In the genomic region with DNA sequence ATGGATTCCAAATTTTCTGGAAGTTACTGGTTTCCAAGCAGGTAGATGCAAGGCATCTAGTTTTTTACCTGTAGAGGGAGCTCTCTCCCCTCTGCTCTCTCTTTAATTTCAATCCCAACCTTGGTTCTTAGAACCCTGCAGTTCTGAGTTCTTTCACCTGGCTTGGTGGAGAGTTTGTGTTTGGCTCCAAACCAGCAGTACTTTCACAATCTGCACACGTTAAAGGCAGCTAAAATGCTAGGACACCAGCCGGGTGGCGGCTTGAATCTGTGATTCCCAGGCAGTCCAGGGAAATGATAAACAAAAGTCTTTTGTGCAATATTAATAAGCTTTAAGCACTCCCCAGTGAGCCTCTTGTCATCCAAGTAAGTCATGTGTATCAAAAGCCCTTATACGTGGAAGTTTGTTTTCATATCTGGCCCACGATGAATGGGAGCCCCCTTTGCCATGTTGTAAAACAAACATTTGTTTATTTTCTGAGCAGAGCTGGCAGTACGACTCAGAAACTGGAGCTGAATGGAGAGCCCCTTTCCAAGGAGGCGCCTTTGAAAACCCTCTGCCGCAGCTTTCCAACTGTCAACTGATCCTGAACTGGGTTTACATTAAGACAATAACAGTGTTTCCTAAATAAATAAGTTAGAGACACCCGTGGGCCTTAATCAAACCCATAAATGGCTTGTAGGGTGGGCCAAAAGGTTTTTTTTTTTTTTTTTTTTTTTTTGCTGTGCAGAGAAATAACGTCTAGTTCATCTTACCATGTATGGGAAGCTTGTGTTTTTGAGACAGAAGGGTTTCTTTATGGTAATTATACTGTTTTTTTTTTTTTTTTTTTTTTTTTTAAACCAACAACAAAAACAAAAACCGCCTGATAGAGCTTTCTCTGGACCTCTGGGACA, we compare ENCODE assay signal across 8 mouse cellular contexts.
DNase-seq lines count a peak whose midpoint lies in the region.

No protein-coding gene starts in this region.

- DNase-seq in layer of hippocampus, adult 9-10 months (ENCODE audit: low spot score): peak; percentile 27
- no peak for DNase-seq in layer of hippocampus, postnatal 36 days
- peak; percentile 25 for DNase-seq in cerebellum, adult 8-10 months
- DNase-seq in gonadal fat pad, adult 2 months (ENCODE audit: low read depth): peak; percentile 24
- DNase-seq in kidney, adult 9 months: peak; percentile 49
- peak; percentile 38 for DNase-seq in lung, postnatal 10 days
- peak; percentile 24 for DNase-seq in telencephalon, adult 2 months (ENCODE audit: low read depth, low spot score)
- no peak for DNase-seq in thymus, postnatal 36 days

Comparison
In these comparisons a context has a peak if more than half of its experiments do, and no peak if none do; other contexts are left out.
1. DNase-seq: peak in layer of hippocampus, adult 9-10 months (single experiment), cerebellum, adult 8-10 months (single experiment), gonadal fat pad, adult 2 months (single experiment), kidney, adult 9 months (single experiment), lung, postnatal 10 days (single experiment) and telencephalon, adult 2 months (single experiment); none in layer of hippocampus, postnatal 36 days (0 of 2) and thymus, postnatal 36 days (0 of 2).